Mouse (Mus musculus): ENCODE data around the gene Dusp1.

The Dusp1 gene

GRCm38 (mm10) chr17:26561290-26561640, 663 bp downstream of the Dusp1 start, which contains the start of gene Ergic1:
Gene Ergic1, plus strand, starts transcription at chr17:26561489.
- peak; percentile 79 for DNase-seq (ENCODE audit: low read depth, low spot score)

GRCm38 (mm10) chr17:26560526-26561289, 1.2 kb downstream of the Dusp1 start:
- DNase-seq (ENCODE audit: low read depth, low spot score), result no peak

GRCm38 (mm10) chr17:26553033-26553432, 8.9 kb downstream of the Dusp1 start:
- DNase-seq (ENCODE audit: low read depth, low spot score), result no peak

DNA sequence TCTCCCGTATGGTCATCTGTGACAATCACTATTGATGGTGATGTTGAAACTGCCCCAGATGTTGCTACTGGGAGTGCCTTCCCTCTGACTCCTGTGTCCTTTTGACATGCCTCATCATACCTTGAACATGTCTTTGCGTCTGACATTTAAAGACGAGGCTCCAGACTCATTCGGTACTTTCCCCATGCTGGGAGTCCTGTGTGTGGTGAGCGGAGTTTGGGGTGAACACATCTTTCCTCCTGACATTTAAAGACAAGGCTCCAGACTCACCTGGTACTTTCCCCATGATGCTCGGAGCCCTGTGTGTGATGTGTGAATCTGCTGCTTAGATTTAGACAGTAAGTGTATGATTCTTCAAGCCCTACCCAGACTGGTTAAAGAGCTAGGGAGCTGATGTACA, 10.8 kb downstream of the Dusp1 start:
- DNase-seq (ENCODE audit: low read depth, low spot score), result no peak

DNA sequence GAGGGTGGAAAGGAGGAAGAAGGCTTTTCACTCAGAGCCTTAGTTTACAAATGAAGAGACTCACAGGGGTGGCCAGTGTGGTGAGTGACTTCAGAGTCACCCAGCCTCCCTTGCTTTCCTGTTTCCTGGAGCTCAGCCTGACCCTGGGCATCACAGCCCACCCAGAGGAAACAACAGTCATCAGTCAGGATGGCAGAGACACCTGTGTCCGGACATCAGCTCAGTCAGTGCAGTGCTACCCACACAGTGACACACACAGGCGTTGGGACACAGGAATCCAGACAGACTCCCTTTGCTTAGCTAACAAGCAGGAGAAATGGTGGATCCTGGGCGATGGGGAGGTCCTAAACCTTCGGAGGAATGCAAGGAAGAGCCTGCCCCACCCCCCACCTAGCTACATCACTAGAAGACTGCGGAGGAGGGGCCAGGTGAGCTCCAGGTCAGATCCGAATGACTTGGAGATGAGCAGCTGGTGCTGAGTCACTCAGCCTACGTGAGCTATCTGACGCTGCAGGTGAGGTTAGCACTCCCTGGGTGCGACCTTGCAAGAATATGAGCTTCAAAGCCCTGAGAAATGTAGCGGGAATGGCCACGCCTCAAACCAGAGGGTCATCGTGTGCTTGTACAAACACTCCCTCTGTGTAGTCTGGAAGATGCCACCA, 12.6 kb downstream of the Dusp1 start:
- DNase-seq (ENCODE audit: low read depth, low spot score), result no peak

DNA sequence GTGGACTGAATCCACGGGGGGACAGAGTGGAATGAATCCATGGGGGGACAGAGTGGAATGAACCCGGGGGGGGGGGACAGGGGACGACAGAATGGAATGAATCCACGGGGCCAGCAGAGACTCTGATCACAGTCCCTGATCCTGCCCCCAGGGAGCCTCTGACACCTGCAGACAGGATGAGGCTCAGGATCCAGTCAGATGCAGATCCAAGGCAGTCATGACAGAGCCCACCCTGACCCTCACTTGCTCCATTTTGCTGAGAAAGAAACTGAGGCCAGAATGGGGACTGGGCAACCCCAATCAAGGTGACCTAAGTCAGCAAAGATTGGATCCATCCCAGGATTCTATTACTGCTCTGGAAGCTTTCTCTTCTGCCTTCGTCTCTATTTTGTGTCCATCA, 13.4 kb downstream of the Dusp1 start:
- DNase-seq (ENCODE audit: low read depth, low spot score), result no peak

GRCm38 (mm10) chr17:26547771-26548170, 14.2 kb downstream of the Dusp1 start:
- no peak for DNase-seq (ENCODE audit: low read depth, low spot score)

- DNase-seq (ENCODE audit: low read depth, low spot score), result no peak
Observed at GRCm38 (mm10) chr17:26544319-26544963, 17.5 kb downstream of the Dusp1 start.

DNA sequence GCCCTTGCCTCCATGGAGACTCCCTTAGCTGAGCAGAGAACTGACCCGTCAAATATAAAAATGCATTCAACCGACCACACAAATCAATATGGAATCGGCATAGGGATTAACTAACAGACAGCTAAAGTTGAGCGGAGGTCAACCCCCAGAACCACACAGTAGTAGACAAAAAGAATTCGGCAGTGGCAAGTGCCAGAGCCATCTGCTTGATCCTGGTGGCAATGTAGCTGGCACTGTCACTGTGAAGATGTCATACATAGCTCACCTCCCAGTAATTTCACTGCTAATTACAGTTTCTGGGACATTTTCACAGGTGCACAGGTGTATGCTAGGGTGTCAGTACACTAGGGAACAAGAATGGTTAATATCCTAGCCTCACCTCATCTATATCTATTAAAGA, 21.8 kb downstream of the Dusp1 start:
- DNase-seq (ENCODE audit: low read depth, low spot score), result no peak

GRCm38 (mm10) chr17:26537722-26538471, 24.0 kb downstream of the Dusp1 start:
- DNase-seq (ENCODE audit: low read depth, low spot score), result no peak

DNA sequence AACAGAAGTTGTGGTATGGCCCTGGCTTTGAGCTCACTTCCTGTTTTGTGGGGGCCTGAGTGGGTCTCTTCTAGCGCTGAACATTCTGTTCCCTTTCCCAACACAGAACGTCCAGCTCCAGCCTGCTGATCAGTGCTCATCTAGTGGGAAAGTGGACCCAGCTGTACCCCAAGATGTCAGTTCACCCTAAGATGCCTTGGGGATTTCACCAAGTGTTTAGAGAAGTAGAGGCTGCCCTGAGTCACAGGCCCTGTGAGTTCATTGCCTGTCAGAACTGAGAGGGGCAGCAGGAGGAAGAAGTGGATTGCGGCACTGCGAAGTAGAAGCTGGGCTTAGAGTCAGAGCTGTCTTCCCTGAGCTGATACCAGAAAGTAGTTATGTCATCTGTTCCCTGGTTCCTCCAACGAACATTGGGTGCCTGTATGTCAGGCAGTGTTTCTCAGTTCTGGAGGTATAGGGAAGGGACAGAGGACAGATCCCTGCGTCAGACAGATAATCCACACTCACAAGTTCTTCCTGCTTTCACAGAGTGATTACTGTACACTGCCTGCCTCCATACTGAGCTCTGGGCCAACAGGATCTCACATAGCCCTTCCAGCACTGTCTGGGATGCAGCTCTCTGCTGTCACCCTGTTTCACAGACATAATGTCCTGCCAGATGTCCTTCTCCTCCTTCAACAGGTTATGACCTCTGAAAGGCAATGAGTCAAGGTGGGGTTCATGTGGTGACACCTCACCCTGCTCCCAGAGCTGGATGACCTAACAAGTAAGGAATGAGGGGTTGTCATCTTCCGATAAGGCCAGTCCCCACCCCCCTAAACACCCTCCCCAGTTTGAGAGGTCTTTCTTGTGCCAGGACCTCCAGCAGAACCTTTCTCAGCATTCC, 26.4 kb downstream of the Dusp1 start:
- DNase-seq (ENCODE audit: low read depth, low spot score), result no peak

- DNase-seq (ENCODE audit: low read depth, low spot score), result no peak
Observed at GRCm38 (mm10) chr17:26534695-26535094, 27.2 kb downstream of the Dusp1 start.

- DNase-seq (ENCODE audit: low read depth, low spot score), result no peak
Observed at GRCm38 (mm10) chr17:26533871-26534372, 28.0 kb downstream of the Dusp1 start.

- DNase-seq (ENCODE audit: low read depth, low spot score), result no peak
Observed at GRCm38 (mm10) chr17:26532476-26533045, 29.4 kb downstream of the Dusp1 start.

- no peak for DNase-seq (ENCODE audit: low read depth, low spot score)
Observed at GRCm38 (mm10) chr17:26531395-26532027, 30.4 kb downstream of the Dusp1 start.

DNA sequence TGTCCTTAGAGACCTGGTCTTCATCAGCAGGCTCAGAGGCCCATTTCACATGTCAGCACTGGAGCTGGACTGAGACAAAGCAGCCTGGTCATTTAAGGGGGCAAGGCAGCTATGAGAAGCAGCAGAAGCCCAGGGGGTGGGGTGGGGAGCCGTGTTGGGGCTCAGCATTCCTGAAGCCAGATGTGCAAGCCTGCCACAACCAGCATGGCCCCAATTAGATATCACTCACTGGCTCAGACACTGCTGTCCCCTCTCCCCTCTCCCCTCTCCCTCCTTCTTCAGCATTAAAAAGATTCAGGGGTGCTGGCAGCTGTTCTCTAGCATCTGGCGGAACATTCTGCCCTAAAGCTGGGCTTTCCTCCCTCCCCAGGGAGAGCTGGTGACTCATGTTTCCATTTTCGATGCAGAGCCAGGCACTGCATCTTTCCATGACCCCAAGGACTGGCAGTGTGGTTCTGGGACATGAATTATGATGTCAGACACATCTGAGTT, 31.3 kb downstream of the Dusp1 start:
- DNase-seq (ENCODE audit: low read depth, low spot score), result no peak

GRCm38 (mm10) chr17:26529791-26530241, 32.1 kb downstream of the Dusp1 start:
- no peak for DNase-seq (ENCODE audit: low read depth, low spot score)

DNA sequence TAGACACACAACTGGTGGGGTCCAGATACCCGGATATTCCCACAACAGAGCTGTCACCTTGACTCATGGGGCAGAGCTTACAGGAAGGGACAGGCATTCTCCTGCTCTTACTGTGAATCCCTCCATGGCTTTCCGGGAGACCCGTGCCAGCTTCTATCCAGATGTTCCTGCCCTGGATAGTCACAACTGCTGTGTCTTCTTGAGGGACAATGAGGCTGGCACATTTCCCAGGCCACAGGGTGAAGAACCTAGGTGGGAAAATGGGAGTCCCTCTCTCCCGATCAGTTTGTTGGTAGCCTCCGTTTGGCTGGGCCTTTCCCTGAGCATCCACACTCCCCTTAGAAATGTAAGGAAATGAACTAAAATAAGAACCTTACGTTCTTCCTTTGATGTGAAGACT, 33.2 kb downstream of the Dusp1 start:
- DNase-seq (ENCODE audit: low read depth, low spot score), result no peak

- no peak for DNase-seq (ENCODE audit: low read depth, low spot score)
Observed at GRCm38 (mm10) chr17:26527291-26527690, 34.6 kb downstream of the Dusp1 start.

- DNase-seq (ENCODE audit: low read depth, low spot score), result no peak
Observed at GRCm38 (mm10) chr17:26525316-26525715, 36.6 kb downstream of the Dusp1 start.

All from retina, postnatal 7 days (tissue).